Mouse (Mus musculus): ENCODE measurements at regions not wholly inside any gene's neighbourhood (a gene's known extent, or its start where the extent isn't known, plus 50 kb on each side); places are given as distances from the start of the nearest gene placed in this dataset.

- no peak for ATAC-seq
Measured at GRCm38 (mm10) chrX:99280543-99280942, 144.6 kb downstream of the Efnb1 start.

DNA sequence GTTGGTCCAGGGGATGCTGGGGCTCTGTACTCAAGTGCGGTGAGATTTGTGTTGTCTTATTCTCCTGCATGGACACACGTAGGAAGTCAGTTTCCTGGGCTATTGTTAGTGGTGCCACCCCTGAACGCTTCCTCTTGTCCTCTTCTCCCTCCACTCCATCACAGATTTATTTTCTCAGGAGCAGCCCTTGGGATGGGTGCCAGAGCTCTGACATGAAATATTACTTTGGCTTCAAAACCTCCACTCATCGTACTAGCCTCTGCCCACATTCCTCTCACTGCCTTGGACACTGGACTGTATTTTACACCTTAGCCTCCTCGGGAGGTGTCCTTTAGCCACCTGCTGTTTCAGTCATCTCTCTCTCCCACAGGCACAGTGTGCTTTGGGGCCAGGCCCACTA is 139.6 kb downstream of the Efnb1 start:
- Histone ChIP-seq H3K27ac (ENCODE audit: low read depth, low read length) (no peak overlapping the region), H3K9ac (no peak overlapping the region), H3K4me3 (ENCODE audit: low read depth, low read length) (no peak overlapping the region), H3K9me3 (ENCODE audit: low read length) (no peaks in the 10 kb centered on the region), H3K4me2 (ENCODE audit: low read depth) (no peak overlapping the region), H3K27me3 (ENCODE audit: insufficient read depth, low read length) (no peaks in the 10 kb centered on the region), H3K4me1 (ENCODE audit: insufficient read depth) (no peaks in the 10 kb centered on the region), H3K36me3 (ENCODE audit: insufficient read depth) (no peaks in the 10 kb centered on the region)
- WGBS, result 87% methylated on average over 5 of the region's 5 CpGs
- ATAC-seq (no peak), DNase-seq (no peak)
- TF ChIP-seq CTCF (IDR thresholded peaks at IDR 0.05; ENCODE audit: low read depth), result no peak

More at GRCm38 (mm10) chrX:99280543-99280942, 144.6 kb downstream of the Efnb1 start:
- no peak overlapping the region for H3K9ac ChIP-seq
- no peak overlapping the region for H3K4me2 ChIP-seq (ENCODE audit: low read depth)
- H3K4me3 ChIP-seq (ENCODE audit: low read depth, low read length), result no peak overlapping the region
- no peaks in the 10 kb centered on the region for H3K9me3 ChIP-seq (ENCODE audit: low read length)
- DNase-seq, result no peak
- H3K27ac ChIP-seq (ENCODE audit: low read depth, low read length), result no peak overlapping the region
- H3K27me3 ChIP-seq (ENCODE audit: insufficient read depth, low read length), result no peaks in the 10 kb centered on the region; the same call in 1 of the 2 replicates
- no peaks in the 10 kb centered on the region for H3K4me1 ChIP-seq (ENCODE audit: insufficient read depth)
- no peak for TF ChIP-seq CTCF (IDR thresholded peaks at IDR 0.05; ENCODE audit: low read depth)
- no peaks in the 10 kb centered on the region for H3K36me3 ChIP-seq (ENCODE audit: insufficient read depth)
- WGBS, result 57% methylated on average over 5 of the region's 5 CpGs

- DNase-seq, result no peak
- H3K27me3 ChIP-seq (ENCODE audit: insufficient read depth, low read length), result no peaks in the 10 kb centered on the region
- no peak for TF ChIP-seq CTCF (IDR thresholded peaks at IDR 0.05; ENCODE audit: low read depth)
Measured at GRCm38 (mm10) chrX:99271908-99272307, 136.0 kb downstream of the Efnb1 start.

DNA sequence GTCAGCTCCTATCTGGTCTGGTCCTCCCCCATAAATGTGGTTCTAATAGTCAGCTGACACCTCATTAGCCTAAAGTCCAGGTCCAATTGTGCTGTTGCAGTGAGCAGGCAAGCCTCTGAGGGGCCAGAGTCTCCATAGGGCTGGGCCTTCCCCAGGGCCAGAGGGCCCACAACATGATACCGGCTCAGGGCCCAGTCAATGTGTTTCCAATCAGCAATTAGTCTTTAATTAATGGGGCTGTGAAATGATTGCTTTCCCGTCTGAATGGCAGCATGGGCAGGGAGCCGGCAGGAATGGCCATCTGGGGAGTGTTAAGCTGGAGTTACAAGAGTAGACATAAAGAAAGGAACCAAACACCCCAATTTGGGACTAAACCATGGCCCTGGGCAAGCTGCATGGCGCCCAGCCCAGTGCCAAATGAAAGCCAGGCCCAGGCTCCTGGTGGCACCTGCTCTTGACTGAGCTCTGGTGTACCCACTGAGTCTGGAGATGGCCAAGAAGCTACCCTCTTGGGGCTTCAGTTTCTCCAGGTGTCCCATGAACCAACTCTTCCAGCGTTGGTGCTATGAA is 113.2 kb downstream of the Efnb1 start:
- no peak overlapping the region for H3K4me3 ChIP-seq (ENCODE audit: low read depth, low read length)
- H3K4me2 ChIP-seq (ENCODE audit: low read depth), result no peak overlapping the region
- 56% methylated on average over 5 of the region's 5 CpGs for WGBS
- DNase-seq (peak; percentile 11), ATAC-seq (no peak; the same call in 1 of the 2 replicates)
- H3K36me3 ChIP-seq (ENCODE audit: insufficient read depth), result no peaks in the 10 kb centered on the region
- no peak overlapping the region for H3K27ac ChIP-seq (ENCODE audit: low read depth, low read length)
- no peaks in the 10 kb centered on the region for H3K27me3 ChIP-seq (ENCODE audit: insufficient read depth, low read length)
- no peaks in the 10 kb centered on the region for H3K4me1 ChIP-seq (ENCODE audit: insufficient read depth)
- TF ChIP-seq CTCF (IDR thresholded peaks at IDR 0.05; ENCODE audit: low read depth), result no peak
- no peaks in the 10 kb centered on the region for H3K9me3 ChIP-seq (ENCODE audit: low read length)
- H3K9ac ChIP-seq, result no peak overlapping the region

More at GRCm38 (mm10) chrX:99271908-99272307, 136.0 kb downstream of the Efnb1 start:
- H3K36me3 ChIP-seq (ENCODE audit: insufficient read depth), result no peaks in the 10 kb centered on the region
- H3K9me3 ChIP-seq (ENCODE audit: low read length), result no peaks in the 10 kb centered on the region
- H3K27ac ChIP-seq (ENCODE audit: low read depth, low read length), result no peak overlapping the region
- no peak overlapping the region for H3K9ac ChIP-seq
- no peak for ATAC-seq
- WGBS, result 73% methylated on average over 3 of the region's 3 CpGs
- H3K4me1 ChIP-seq (ENCODE audit: insufficient read depth), result no peaks in the 10 kb centered on the region
- H3K4me2 ChIP-seq (ENCODE audit: low read depth), result no peak overlapping the region
- H3K4me3 ChIP-seq (ENCODE audit: low read depth, low read length), result no peak overlapping the region

DNA sequence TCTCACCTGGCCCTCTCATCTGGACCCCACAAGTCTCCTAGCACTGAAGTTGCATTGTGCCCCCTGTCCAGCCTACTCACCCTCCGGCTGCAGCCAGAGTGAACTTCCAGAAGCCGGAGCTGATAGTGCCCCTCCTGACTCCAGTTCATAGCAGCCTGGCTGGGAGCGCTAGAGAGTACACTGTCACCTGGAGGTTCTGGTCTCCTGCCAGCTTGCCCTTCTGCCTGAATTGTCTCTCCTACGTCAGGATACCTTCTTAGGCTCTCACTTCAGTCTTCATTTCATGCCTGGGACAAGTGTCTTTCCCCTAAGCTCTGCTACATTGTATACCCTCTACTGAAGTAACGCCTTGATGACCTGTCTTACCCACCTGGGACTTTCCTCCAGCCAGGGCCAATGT is 112.3 kb downstream of the Efnb1 start:
- no peak overlapping the region for H3K4me2 ChIP-seq (ENCODE audit: low read depth)
- DNase-seq, result no peak

DNA sequence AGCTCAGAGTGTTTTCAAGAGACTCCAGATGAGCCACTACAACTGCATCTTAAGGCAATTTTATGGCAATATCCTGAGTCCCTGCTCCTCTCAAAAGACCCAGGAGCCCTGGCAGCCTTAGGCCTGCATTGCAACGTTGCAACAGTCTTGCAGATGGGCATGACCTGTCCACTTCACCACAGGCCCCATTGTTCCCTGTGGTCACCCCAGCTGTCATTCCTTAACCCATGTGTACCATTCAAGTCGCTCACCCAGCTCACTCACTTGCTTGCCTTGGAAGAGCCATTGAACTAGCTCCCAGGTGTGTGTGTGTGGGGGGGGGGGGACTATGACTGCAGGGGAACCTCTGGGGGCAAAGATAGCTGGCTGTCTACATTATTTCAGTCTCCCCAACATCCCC is 110.8 kb downstream of the Efnb1 start:
- H3K4me2 ChIP-seq (ENCODE audit: low read depth), result no peak overlapping the region
- H3K9ac ChIP-seq, result no peak overlapping the region
- H3K27ac ChIP-seq (ENCODE audit: low read depth, low read length), result no peak overlapping the region
- DNase-seq (no peak), ATAC-seq (no peak)
- no peaks in the 10 kb centered on the region for H3K4me1 ChIP-seq (ENCODE audit: insufficient read depth)
- no peaks in the 10 kb centered on the region for H3K36me3 ChIP-seq (ENCODE audit: insufficient read depth)
- 64% methylated on average over 2 of the region's 2 CpGs for WGBS
- no peaks in the 10 kb centered on the region for H3K27me3 ChIP-seq (ENCODE audit: insufficient read depth, low read length)
- H3K9me3 ChIP-seq (ENCODE audit: low read length), result no peaks in the 10 kb centered on the region
- no peak overlapping the region for H3K4me3 ChIP-seq (ENCODE audit: low read depth, low read length)
- no peak for TF ChIP-seq CTCF (IDR thresholded peaks at IDR 0.05; ENCODE audit: low read depth)

More for the DNA sequence above, 112.3 kb downstream of the Efnb1 start:
- no peaks in the 10 kb centered on the region for H3K9me3 ChIP-seq (ENCODE audit: low read length)
- WGBS, result 79% methylated on average over 5 of the region's 5 CpGs
- H3K36me3 ChIP-seq (ENCODE audit: insufficient read depth), result no peaks in the 10 kb centered on the region
- no peak overlapping the region for H3K4me3 ChIP-seq (ENCODE audit: low read depth, low read length)
- no peaks in the 10 kb centered on the region for H3K27me3 ChIP-seq (ENCODE audit: insufficient read depth, low read length)
- H3K27ac ChIP-seq (ENCODE audit: low read depth, low read length), result no peak overlapping the region
- no peak for ATAC-seq
- H3K4me1 ChIP-seq (ENCODE audit: insufficient read depth), result no peaks in the 10 kb centered on the region
- H3K9ac ChIP-seq, result no peak overlapping the region
- no peak for TF ChIP-seq CTCF (IDR thresholded peaks at IDR 0.05; ENCODE audit: low read depth)

GRCm38 (mm10) chrX:99246051-99246450 is 110.1 kb downstream of the Efnb1 start:
- H3K4me3 ChIP-seq (ENCODE audit: low read depth, low read length), result no peak overlapping the region
- no peaks in the 10 kb centered on the region for H3K4me1 ChIP-seq (ENCODE audit: insufficient read depth)
- TF ChIP-seq CTCF (IDR thresholded peaks at IDR 0.05; ENCODE audit: low read depth), result no peak
- 83% methylated on average over 8 of the region's 8 CpGs for WGBS
- H3K27me3 ChIP-seq (ENCODE audit: insufficient read depth, low read length), result no peaks in the 10 kb centered on the region
- H3K9ac ChIP-seq, result no peak overlapping the region
- H3K4me2 ChIP-seq (ENCODE audit: low read depth), result no peak overlapping the region
- no peaks in the 10 kb centered on the region for H3K9me3 ChIP-seq (ENCODE audit: low read length)
- H3K27ac ChIP-seq (ENCODE audit: low read depth, low read length), result no peak overlapping the region
- DNase-seq (no peak), ATAC-seq (no peak)
- H3K36me3 ChIP-seq (ENCODE audit: insufficient read depth), result no peaks in the 10 kb centered on the region

Measured in forebrain, postnatal 0 days (tissue).